Comparison of ENCODE assay signal across 8 mouse cellular contexts in genomic region chr6:67036837-67037628, GRCm38 (mm10). TPM values are rescaled to one million over a fixed set of nuclear protein-coding genes. Genes with fewer than 3 reads are reported as not detected.
DNase-seq lines count a peak whose midpoint lies in the region; ATAC-seq lines count a peak whose summit lies in the region.

Gene Gadd45a, minus strand, starts transcription at chr6:67037457.

- DNase-seq in MEL-GATA-1-ER (ENCODE audit: extremely low read depth, low read depth): peak; percentile 98
- peak; percentile 96 for DNase-seq in cerebellum, adult 8-10 months
- DNase-seq in forelimb bud, embryonic 11.5 days (ENCODE audit: low read depth, low spot score): peak; percentile 99
- DNase-seq in layer of hippocampus, adult 9-10 months (ENCODE audit: low spot score): peak; percentile 77
- DNase-seq in ovary, postnatal 10 days (ENCODE audit: low spot score): peak; percentile 94
- DNase-seq in thymus, postnatal 10 days (ENCODE audit: low spot score in 2 of 2): peak; percentile 94 to 96

- H3K4me2 ChIP-seq in lung, embryonic 16.5 days (ENCODE audit: low read depth, low read length): peak within 1 kb of the TSS; percentile 80

- peak within 1 kb of the TSS; percentile 96 for H3K27ac ChIP-seq in lung, embryonic 16.5 days (ENCODE audit: low read length)

- H3K36me3 ChIP-seq in lung, embryonic 16.5 days (ENCODE audit: control insufficient read depth, insufficient read depth, low read length): no peaks in the 10 kb centered on the region

- H3K4me1 ChIP-seq in lung, embryonic 16.5 days (replicated peaks; ENCODE audit: control insufficient read depth, insufficient read depth, low read length): peaks cover 11% of the 10 kb centered on the region

- WGBS in lung, embryonic 16.5 days: under 1% methylated on average over 66 of the region's 69 CpGs

- no peaks in the 10 kb centered on the region for H3K27me3 ChIP-seq in lung, embryonic 16.5 days (ENCODE audit: control insufficient read depth, insufficient read depth, low read depth, low read length)

- ATAC-seq in hematopoietic stem cell, adult 5-6 weeks (replicated peaks in 1 of 2; ENCODE audit: insufficient read depth in 1 of 2, low FRiP score in 2 of 2, low TSS enrichment in 1 of 2, low read depth in 1 of 2, poor library complexity in 2 of 2, severe bottlenecking in 2 of 2): peak; percentile 93 to 94
- ATAC-seq in lung, embryonic 16.5 days (ENCODE audit: low read depth): peak; percentile 98

- peak within 1 kb of the TSS; percentile 89 for H3K4me3 ChIP-seq in lung, embryonic 16.5 days (ENCODE audit: low read length)

- H3K9ac ChIP-seq in lung, embryonic 16.5 days (ENCODE audit: low read length): peak within 1 kb of the TSS; percentile 89

- no peaks in the 10 kb centered on the region for H3K9me3 ChIP-seq in lung, embryonic 16.5 days (ENCODE audit: control insufficient read depth, low read length)

RNA-seq across cellular contexts. Expression of gene Gadd45a, which starts in this region (rescaled TPM):
- 36.1 and 51.8 TPM in 2 replicates for total RNA-seq in hematopoietic stem cell, adult 5-6 weeks (2017)
- 14.5 and 17.7 TPM in 2 replicates for polyA plus RNA-seq in lung, embryonic 16.5 days (2015; fragmentation: Nextera tagmentation; extraction: Ambion mirVana)

Comparison
In these comparisons a context has a peak if more than half of its experiments do, and no peak if none do; other contexts are left out.
1. Peak in every context shown above with its lines: DNase-seq, ATAC-seq, H3K4me3 ChIP-seq and H3K27ac ChIP-seq.